Comparison of ENCODE assay signal across 35 mouse cellular contexts in genomic region chr6:14720110-14720771, GRCm38 (mm10). TPM values are rescaled to one million over a fixed set of nuclear protein-coding genes. Genes with fewer than 3 reads are reported as not detected.
DNase-seq lines count a peak whose midpoint lies in the region; ATAC-seq and TF ChIP-seq lines count a peak whose summit lies in the region.
"Had no signal": no experiment of that assay in that cellular context is flagged by ENCODE, and none has a peak within 500 bp of the region (broad histone marks: within the 10 kb centered on the region; RNA-seq: fewer than 3 reads in every experiment).

No protein-coding gene starts in this region.

- no peak for DNase-seq in hindbrain, embryonic 14.5 days (ENCODE audit: low spot score)
- DNase-seq in midbrain, embryonic 10.5 days (ENCODE audit: low spot score) = no peak
- peak; percentile 66 for DNase-seq in brain, embryonic 18.5 days (ENCODE audit: low read depth, low spot score)
- peak; percentile 68 for DNase-seq in forebrain, postnatal 0 days
- no peak for DNase-seq in kidney, adult 2 months
- no peak for DNase-seq in frontal cortex, postnatal 36 days (ENCODE audit: low spot score in 2 of 2)
- DNase-seq: adrenal gland, adult 8-10 months; cerebellum, adult 8-10 months; cerebellum, postnatal 36 days; embryo, embryonic 11 days; gastrocnemius, postnatal 14 days; heart, adult 11 months; heart, postnatal 10 days; kidney, adult 9 months; kidney, postnatal 14 days; liver, postnatal 0 days; right cerebral cortex, postnatal 25 days; spleen, adult 18-20 months had no signal

- H3K27ac ChIP-seq in hindbrain, embryonic 13.5 days = no peak overlapping the region
- no peak overlapping the region for H3K27ac ChIP-seq in hindbrain, embryonic 14.5 days
- H3K27ac ChIP-seq in midbrain, embryonic 13.5 days = no peak overlapping the region
- H3K27ac ChIP-seq in midbrain, embryonic 10.5 days (replicated peaks) = no peak overlapping the region
- H3K27ac ChIP-seq in forebrain, postnatal 0 days (ENCODE audit: low read depth, low read length) = 0 out of 2 replicates have a peak overlapping the region, but pooled peaks have one; percentile 52
- no peak overlapping the region for H3K27ac ChIP-seq in kidney, adult 2 months (ENCODE audit: insufficient read depth, low read depth, low read length)
- H3K27ac ChIP-seq: embryonic facial prominence, embryonic 15.5 days; hindbrain, embryonic 10.5 days; intestine, embryonic 15.5 days; macrophage; midbrain, embryonic 12.5 days had no signal

- H3K9me3 ChIP-seq in hindbrain, embryonic 13.5 days = no peaks in the 10 kb centered on the region
- no peaks in the 10 kb centered on the region for H3K9me3 ChIP-seq in hindbrain, embryonic 14.5 days (ENCODE audit: control insufficient read depth, low read length)
- no peaks in the 10 kb centered on the region for H3K9me3 ChIP-seq in midbrain, embryonic 13.5 days
- no peaks in the 10 kb centered on the region for H3K9me3 ChIP-seq in midbrain, embryonic 10.5 days (replicated peaks)
- no peaks in the 10 kb centered on the region for H3K9me3 ChIP-seq in forebrain, postnatal 0 days (ENCODE audit: low read length)
- H3K9me3 ChIP-seq: embryonic facial prominence, embryonic 15.5 days; heart, embryonic 12.5 days; hindbrain, embryonic 10.5 days; intestine, embryonic 15.5 days; midbrain, embryonic 12.5 days had no signal

- no peak overlapping the region for H3K4me3 ChIP-seq in hindbrain, embryonic 13.5 days
- H3K4me3 ChIP-seq in hindbrain, embryonic 14.5 days (replicated peaks; ENCODE audit: low read length) = no peak overlapping the region
- no peak overlapping the region for H3K4me3 ChIP-seq in midbrain, embryonic 13.5 days (replicated peaks)
- H3K4me3 ChIP-seq in midbrain, embryonic 10.5 days = no peak overlapping the region
- H3K4me3 ChIP-seq in forebrain, postnatal 0 days (ENCODE audit: low read depth, low read length) = no peak overlapping the region
- H3K4me3 ChIP-seq in kidney, adult 2 months (ENCODE audit: insufficient read depth, low read depth, low read length) = no peak overlapping the region
- H3K4me3 ChIP-seq: embryonic facial prominence, embryonic 15.5 days; heart, embryonic 12.5 days; hindbrain, embryonic 10.5 days; intestine, embryonic 15.5 days; midbrain, embryonic 12.5 days had no signal

- 56% methylated on average over 6 of the region's 6 CpGs for WGBS in hindbrain, embryonic 13.5 days
- 49% methylated on average over 6 of the region's 6 CpGs for WGBS in hindbrain, embryonic 14.5 days
- 60% methylated on average over 6 of the region's 6 CpGs for WGBS in midbrain, embryonic 13.5 days
- WGBS in midbrain, embryonic 10.5 days = 87% methylated on average over 6 of the region's 6 CpGs
- WGBS in forebrain, postnatal 0 days = 20% methylated on average over 6 of the region's 6 CpGs
- 61% methylated on average over 6 of the region's 6 CpGs for whole genome bisulfite sequencing in kidney, adult 2 months

- no peak overlapping the region for H3K4me2 ChIP-seq in hindbrain, embryonic 13.5 days
- H3K4me2 ChIP-seq in hindbrain, embryonic 14.5 days (replicated peaks) = no peak overlapping the region
- H3K4me2 ChIP-seq in midbrain, embryonic 13.5 days (replicated peaks) = no peak overlapping the region
- no peak overlapping the region; the same call in 1 of the 2 replicates for H3K4me2 ChIP-seq in forebrain, postnatal 0 days (ENCODE audit: low read depth)
- H3K4me2 ChIP-seq: embryonic facial prominence, embryonic 15.5 days; heart, embryonic 12.5 days; intestine, embryonic 15.5 days; midbrain, embryonic 12.5 days had no signal

- H3K27me3 ChIP-seq in hindbrain, embryonic 13.5 days = no peaks in the 10 kb centered on the region
- no peaks in the 10 kb centered on the region for H3K27me3 ChIP-seq in hindbrain, embryonic 14.5 days (ENCODE audit: control insufficient read depth, insufficient read depth, low read length)
- H3K27me3 ChIP-seq in midbrain, embryonic 13.5 days = no peaks in the 10 kb centered on the region
- H3K27me3 ChIP-seq in midbrain, embryonic 10.5 days (ENCODE audit: low read depth, poor library complexity, severe bottlenecking) = no peaks in the 10 kb centered on the region
- H3K27me3 ChIP-seq in forebrain, postnatal 0 days (ENCODE audit: insufficient read depth, low read length) = no peaks in the 10 kb centered on the region
- no peaks in the 10 kb centered on the region for H3K27me3 ChIP-seq in kidney, adult 2 months (replicated peaks; ENCODE audit: control insufficient read depth, insufficient read depth, low read length)
- H3K27me3 ChIP-seq: embryonic facial prominence, embryonic 15.5 days; heart, embryonic 12.5 days; intestine, embryonic 15.5 days; midbrain, embryonic 12.5 days had no signal

- no peak for TF ChIP-seq POLR2A in kidney, adult 2 months (IDR thresholded peaks at IDR 0.05; ENCODE audit: low read depth, low read length)

- no peaks in the 10 kb centered on the region for H3K36me3 ChIP-seq in hindbrain, embryonic 13.5 days
- no peaks in the 10 kb centered on the region for H3K36me3 ChIP-seq in hindbrain, embryonic 14.5 days (replicated peaks; ENCODE audit: control insufficient read depth, insufficient read depth)
- no peaks in the 10 kb centered on the region for H3K36me3 ChIP-seq in midbrain, embryonic 13.5 days
- no peaks in the 10 kb centered on the region for H3K36me3 ChIP-seq in midbrain, embryonic 10.5 days
- H3K36me3 ChIP-seq in forebrain, postnatal 0 days (ENCODE audit: insufficient read depth) = no peaks in the 10 kb centered on the region
- no peaks in the 10 kb centered on the region for H3K36me3 ChIP-seq in kidney, adult 2 months (ENCODE audit: control insufficient read depth, insufficient read depth, low read length)
- H3K36me3 ChIP-seq: embryonic facial prominence, embryonic 15.5 days; heart, embryonic 12.5 days; hindbrain, embryonic 10.5 days; intestine, embryonic 15.5 days; midbrain, embryonic 12.5 days had no signal

- H3K4me1 ChIP-seq in hindbrain, embryonic 13.5 days (replicated peaks) = no peaks in the 10 kb centered on the region
- no peaks in the 10 kb centered on the region for H3K4me1 ChIP-seq in hindbrain, embryonic 14.5 days (replicated peaks; ENCODE audit: control insufficient read depth, insufficient read depth, low read length)
- H3K4me1 ChIP-seq in midbrain, embryonic 13.5 days (replicated peaks) = peaks cover 3% of the 10 kb centered on the region; the same call in 1 of the 2 replicates
- H3K4me1 ChIP-seq in midbrain, embryonic 10.5 days = no peaks in the 10 kb centered on the region
- H3K4me1 ChIP-seq in forebrain, postnatal 0 days (ENCODE audit: insufficient read depth) = peaks cover 7% of the 10 kb centered on the region
- no peaks in the 10 kb centered on the region for H3K4me1 ChIP-seq in kidney, adult 2 months (ENCODE audit: control insufficient read depth, insufficient read depth, low read length)
- H3K4me1 ChIP-seq: embryonic facial prominence, embryonic 15.5 days; heart, embryonic 12.5 days; hindbrain, embryonic 10.5 days; intestine, embryonic 15.5 days; midbrain, embryonic 12.5 days had no signal

- no peak overlapping the region for H3K9ac ChIP-seq in hindbrain, embryonic 13.5 days
- no peak overlapping the region for H3K9ac ChIP-seq in hindbrain, embryonic 14.5 days
- H3K9ac ChIP-seq in midbrain, embryonic 13.5 days (replicated peaks) = no peak overlapping the region
- no peak overlapping the region for H3K9ac ChIP-seq in forebrain, postnatal 0 days
- H3K9ac ChIP-seq: embryonic facial prominence, embryonic 15.5 days; heart, embryonic 12.5 days; intestine, embryonic 15.5 days; liver, postnatal 0 days; midbrain, embryonic 12.5 days had no signal

- TF ChIP-seq CTCF in forebrain, postnatal 0 days (IDR thresholded peaks at IDR 0.05; ENCODE audit: low read depth) = no peak
- no peak for TF ChIP-seq CTCF in kidney, adult 2 months (conservative IDR thresholded peaks at IDR 0.05; ENCODE audit: insufficient read depth, insufficient read length, low read depth, low read length)

- peak; percentile 65 for ATAC-seq in hindbrain, embryonic 13.5 days (ENCODE audit: low FRiP score)
- ATAC-seq in hindbrain, embryonic 14.5 days (ENCODE audit: low FRiP score) = no peak
- ATAC-seq in midbrain, embryonic 13.5 days = peak; percentile 73; the same call in 1 of the 2 replicates
- peak; percentile 97 for ATAC-seq in forebrain, postnatal 0 days
- ATAC-seq: activated CD4-positive, CD25-positive, alpha-beta regulatory T cell, adult 4 months; intestine, embryonic 15.5 days; liver, postnatal 0 days; lung, postnatal 0 days had no signal

RNA-seq across cellular contexts. Expression of gene Ppp1r3a, which starts 34.8 kb away (rescaled TPM):
- not detected in 2 replicates for polyA plus RNA-seq in hindbrain, embryonic 13.5 days (2015; fragmentation: Nextera tagmentation; extraction: Ambion mirVana)
- polyA plus RNA-seq in hindbrain, embryonic 14.5 days (2014; fragmentation: Nextera tagmentation; extraction: Ambion mirVana) = not detected in 2 replicates
- not detected in 2 replicates for polyA plus RNA-seq in midbrain, embryonic 13.5 days (2015; fragmentation: Nextera tagmentation; extraction: Ambion mirVana)
- 0.01 TPM in 1 of 2 replicates, not detected in the other for polyA plus RNA-seq in midbrain, embryonic 10.5 days (2016; fragmentation: Nextera tagmentation; extraction: Ambion mirVana)
- total RNA-seq in forebrain, postnatal 0 days (2014; rRNA removed) = 0.05 TPM in 1 of 2 replicates, not detected in the other
- polyA plus RNA-seq in forebrain, postnatal 0 days (2015; fragmentation: Nextera tagmentation; extraction: Ambion mirVana) = not detected in 2 replicates
- polyA plus RNA-seq in kidney, adult 2 months (2012; rRNA removed) = 0.09 TPM in 1 of 2 replicates, not detected in the other
- total RNA-seq: layer of hippocampus, postnatal 36 days; left cerebral cortex, postnatal 10 days; MEL; neutrophil, adult 5-6 weeks had no signal
- polyA plus RNA-seq: activated CD4-positive, CD25-positive, alpha-beta regulatory T cell, adult 4 months; C2C12; hindbrain, embryonic 10.5 days; limb, embryonic 11.5 days; liver, adult 2 months; macrophage; midbrain, embryonic 12.5 days had no signal

Comparison
In these comparisons a context has a peak if more than half of its experiments do, and no peak if none do; other contexts are left out.
1. DNase-seq: peak in brain, embryonic 18.5 days (single experiment) and forebrain, postnatal 0 days (single experiment); none in hindbrain, embryonic 14.5 days (single experiment), midbrain, embryonic 10.5 days (single experiment), kidney, adult 2 months (single experiment) and frontal cortex, postnatal 36 days (0 of 2).